Mouse (Mus musculus) WW6 (cell line): Measurements from ENCODE around the gene Sult4a1.

Source experiments
- DNase-seq: peaks from one replicate; pipeline ENCODE4 v3.0.0-alpha.2; 2013; ENCODE audit warnings: low read depth, low spot score

Sult4a1 gene

GRCm38 (mm10) chr15:84105105-84105923 lies at the start of gene Sult4a1:
Sult4a1 (minus strand) TSS chr15:84105754.
- no peak for DNase-seq

GRCm38 (mm10) chr15:84140929-84141328 lies 35.4 kb upstream of the Sult4a1 start:
- DNase-seq = no peak

- DNase-seq = no peak
These were observed 34.6 kb upstream of the Sult4a1 start for GRCm38 (mm10) chr15:84140109-84140508.

GRCm38 (mm10) chr15:84139592-84140005 lies 34.0 kb upstream of the Sult4a1 start:
- no peak for DNase-seq

- DNase-seq = no peak
These were observed 31.2 kb upstream of the Sult4a1 start for GRCm38 (mm10) chr15:84136473-84137415.

- DNase-seq = peak; percentile 64
These were observed 29.9 kb upstream of the Sult4a1 start for GRCm38 (mm10) chr15:84135472-84135871.

GRCm38 (mm10) chr15:84133440-84133839 lies 27.9 kb upstream of the Sult4a1 start:
- DNase-seq = no peak

GRCm38 (mm10) chr15:84131971-84132370 lies 26.4 kb upstream of the Sult4a1 start:
- no peak for DNase-seq

- DNase-seq = peak; percentile 48
These were observed 25.7 kb upstream of the Sult4a1 start for GRCm38 (mm10) chr15:84131096-84131786.

GRCm38 (mm10) chr15:84126871-84127270 lies 21.3 kb upstream of the Sult4a1 start:
- DNase-seq = no peak

- DNase-seq = no peak
These were observed 20.9 kb upstream of the Sult4a1 start for GRCm38 (mm10) chr15:84126447-84126846.

- DNase-seq = no peak
These were observed 18.5 kb upstream of the Sult4a1 start for GRCm38 (mm10) chr15:84124086-84124485.

GRCm38 (mm10) chr15:84123075-84123474 lies 17.5 kb upstream of the Sult4a1 start, which contains the start of gene Pnpla5:
Pnpla5 (minus strand) TSS chr15:84123175.
- no peak for DNase-seq

- DNase-seq = no peak
These were observed 15.5 kb upstream of the Sult4a1 start for GRCm38 (mm10) chr15:84121036-84121435.

- no peak for DNase-seq
These were observed 15.1 kb upstream of the Sult4a1 start for GRCm38 (mm10) chr15:84120612-84121011.

- DNase-seq = no peak
These were observed 10.9 kb upstream of the Sult4a1 start for GRCm38 (mm10) chr15:84116466-84116865.

GRCm38 (mm10) chr15:84115727-84116126 lies 10.2 kb upstream of the Sult4a1 start:
- DNase-seq = no peak

GRCm38 (mm10) chr15:84113873-84114272 lies 8.3 kb upstream of the Sult4a1 start:
- DNase-seq = no peak

- DNase-seq = no peak
These were observed 3.3 kb upstream of the Sult4a1 start for GRCm38 (mm10) chr15:84108899-84109298.

- no peak for DNase-seq
These were observed 458 bp upstream of the Sult4a1 start for GRCm38 (mm10) chr15:84105924-84106500.

- no peak for DNase-seq
These were observed 928 bp downstream of the Sult4a1 start for GRCm38 (mm10) chr15:84104626-84105025.
